16 mouse cellular contexts compared by ENCODE assay signal in the genomic region with DNA sequence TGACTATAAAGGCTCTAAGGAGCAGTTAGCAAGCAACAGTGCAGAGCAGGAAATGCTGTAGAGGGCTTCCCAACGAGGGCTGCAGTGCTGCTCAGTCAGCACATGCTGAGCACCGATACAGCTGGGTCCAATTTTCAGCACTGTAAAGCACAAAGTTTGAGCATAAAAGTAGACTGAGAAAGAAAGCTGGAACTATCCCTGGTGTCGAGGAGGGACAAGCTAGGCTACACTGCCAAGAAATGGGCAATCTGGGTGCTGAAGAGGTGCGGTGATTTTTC. TPM values are rescaled to one million over a fixed set of nuclear protein-coding genes. Genes with fewer than 3 reads are reported as not detected.
A peak's percentile ranks its signal among the peaks of the same experiment; 100 is the strongest.
DNase-seq lines count a peak whose midpoint lies in the region; ATAC-seq lines count a peak whose summit lies in the region.
"Had no signal": no experiment of that assay in that cellular context is flagged by ENCODE, and none has a peak within 500 bp of the region (broad histone marks: within the 10 kb centered on the region; RNA-seq: fewer than 3 reads in every experiment).

No protein-coding gene starts in this region.

- ATAC-seq in frontal cortex, adult (ENCODE audit: low TSS enrichment) = peak; percentile 89
- ATAC-seq in kidney, embryonic 16.5 days (ENCODE audit: low FRiP score, low TSS enrichment) = no peak
- ATAC-seq in limb, embryonic 13.5 days (ENCODE audit: low FRiP score, low read depth) = peak; percentile 80; the same call in 1 of the 2 replicates
- ATAC-seq in midbrain, embryonic 11.5 days (ENCODE audit: low FRiP score) = no peak
- ATAC-seq: intestine, embryonic 15.5 days; Patski had no signal

- no peak for DNase-seq in frontal cortex, postnatal 36 days (ENCODE audit: low spot score in 2 of 2)
- DNase-seq in kidney, postnatal 10 days = peak; percentile 29
- peak; percentile 37 for DNase-seq in brain, adult 2 months (ENCODE audit: low read depth, low spot score)
- DNase-seq in midbrain, embryonic 11.5 days (ENCODE audit: low spot score, missing footprints) = no peak
- no peak for DNase-seq in yolk sac, embryonic 10.5 days (ENCODE audit: low spot score)
- DNase-seq: cerebellum, adult 18-20 months; right cerebral cortex, postnatal 25 days; thymus, adult 18-20 months had no signal

- no peak overlapping the region for H3K9ac ChIP-seq in kidney, embryonic 16.5 days (replicated peaks; ENCODE audit: low read length)
- no peak overlapping the region for H3K9ac ChIP-seq in limb, embryonic 13.5 days
- no peak overlapping the region for H3K9ac ChIP-seq in midbrain, embryonic 11.5 days (ENCODE audit: low read length)
- H3K9ac ChIP-seq: intestine, embryonic 15.5 days had no signal

- no peaks in the 10 kb centered on the region for H3K36me3 ChIP-seq in kidney, embryonic 16.5 days (ENCODE audit: insufficient read depth, low read length)
- no peaks in the 10 kb centered on the region for H3K36me3 ChIP-seq in limb, embryonic 13.5 days
- H3K36me3 ChIP-seq in midbrain, embryonic 11.5 days (ENCODE audit: control insufficient read depth, insufficient read depth, low read length) = no peaks in the 10 kb centered on the region
- H3K36me3 ChIP-seq: intestine, embryonic 15.5 days; midbrain, embryonic 10.5 days had no signal

- H3K27me3 ChIP-seq in kidney, embryonic 16.5 days (ENCODE audit: insufficient read depth, low read length) = no peaks in the 10 kb centered on the region
- no peaks in the 10 kb centered on the region for H3K27me3 ChIP-seq in limb, embryonic 13.5 days
- no peaks in the 10 kb centered on the region for H3K27me3 ChIP-seq in midbrain, embryonic 11.5 days (ENCODE audit: control insufficient read depth, insufficient read depth, low read length)
- H3K27me3 ChIP-seq: intestine, embryonic 15.5 days; Patski had no signal

- no peak overlapping the region for H3K27ac ChIP-seq in kidney, embryonic 16.5 days (ENCODE audit: low read length)
- peak overlapping the region; percentile 63; the same call in 1 of the 2 replicates for H3K27ac ChIP-seq in limb, embryonic 13.5 days
- H3K27ac ChIP-seq in midbrain, embryonic 11.5 days (ENCODE audit: low read depth, low read length) = no peak overlapping the region
- H3K27ac ChIP-seq: intestine, embryonic 15.5 days; kidney, postnatal 0 days; midbrain, embryonic 10.5 days had no signal

- 67% methylated on average over 4 of the region's 4 CpGs for whole genome bisulfite sequencing in kidney, embryonic 16.5 days
- 30% methylated on average over 4 of the region's 4 CpGs for WGBS in limb, embryonic 13.5 days
- WGBS in midbrain, embryonic 11.5 days = 85% methylated on average over 4 of the region's 4 CpGs

- no peak overlapping the region for H3K4me2 ChIP-seq in kidney, embryonic 16.5 days (replicated peaks; ENCODE audit: low read depth, low read length)
- peak overlapping the region; percentile 12; the same call in 1 of the 2 replicates for H3K4me2 ChIP-seq in limb, embryonic 13.5 days (replicated peaks)
- no peak overlapping the region for H3K4me2 ChIP-seq in midbrain, embryonic 11.5 days
- H3K4me2 ChIP-seq: intestine, embryonic 15.5 days; liver, embryonic 11.5 days had no signal

- peaks cover 11% of the 10 kb centered on the region; the same call in 1 of the 2 replicates for H3K4me1 ChIP-seq in kidney, embryonic 16.5 days (ENCODE audit: insufficient read depth, low read length)
- peaks cover 41% of the 10 kb centered on the region for H3K4me1 ChIP-seq in limb, embryonic 13.5 days
- no peaks in the 10 kb centered on the region for H3K4me1 ChIP-seq in midbrain, embryonic 11.5 days (ENCODE audit: control insufficient read depth, insufficient read depth, low read length)
- H3K4me1 ChIP-seq: midbrain, embryonic 10.5 days had no signal

- H3K9me3 ChIP-seq in kidney, embryonic 16.5 days (ENCODE audit: low read length) = no peaks in the 10 kb centered on the region
- H3K9me3 ChIP-seq in limb, embryonic 13.5 days = no peaks in the 10 kb centered on the region
- no peaks in the 10 kb centered on the region for H3K9me3 ChIP-seq in midbrain, embryonic 11.5 days (ENCODE audit: control insufficient read depth, low read length)
- H3K9me3 ChIP-seq: intestine, embryonic 15.5 days; midbrain, embryonic 10.5 days had no signal

- H3K4me3 ChIP-seq in kidney, embryonic 16.5 days (ENCODE audit: low read length) = no peak overlapping the region
- H3K4me3 ChIP-seq in limb, embryonic 13.5 days = no peak overlapping the region
- no peak overlapping the region for H3K4me3 ChIP-seq in midbrain, embryonic 11.5 days (ENCODE audit: low read depth, low read length)
- H3K4me3 ChIP-seq: intestine, embryonic 15.5 days; midbrain, embryonic 10.5 days had no signal

RNA-seq across cellular contexts. Expression of gene Lhfp, which starts 24.7 kb away (rescaled TPM):
- polyA plus RNA-seq in kidney, embryonic 16.5 days (2015; fragmentation: Nextera tagmentation; extraction: Ambion mirVana) = 130 and 139 TPM in 2 replicates
- polyA plus RNA-seq in limb, embryonic 13.5 days (2015; fragmentation: Nextera tagmentation; extraction: Ambion mirVana) = 94.2 and 98.0 TPM in 2 replicates
- 44.6 and 49.8 TPM in 2 replicates for polyA plus RNA-seq in midbrain, embryonic 11.5 days (2014; fragmentation: Nextera tagmentation; extraction: Ambion mirVana)

RNA-seq across cellular contexts. Expression of gene Cog6, which starts 49.0 kb away (rescaled TPM):
- polyA plus RNA-seq in kidney, embryonic 16.5 days (2015; fragmentation: Nextera tagmentation; extraction: Ambion mirVana) = 52.4 and 53.3 TPM in 2 replicates
- polyA plus RNA-seq in limb, embryonic 13.5 days (2015; fragmentation: Nextera tagmentation; extraction: Ambion mirVana) = 47.0 and 52.7 TPM in 2 replicates
- 50.7 and 58.1 TPM in 2 replicates for polyA plus RNA-seq in midbrain, embryonic 11.5 days (2014; fragmentation: Nextera tagmentation; extraction: Ambion mirVana)

Comparison
In these comparisons a context has a peak if more than half of its experiments do, and no peak if none do; other contexts are left out.
1. ATAC-seq: peak in frontal cortex, adult (single experiment) and limb, embryonic 13.5 days (single experiment); none in kidney, embryonic 16.5 days (single experiment) and midbrain, embryonic 11.5 days (single experiment).
2. DNase-seq: peak in kidney, postnatal 10 days (single experiment) and brain, adult 2 months (single experiment); none in frontal cortex, postnatal 36 days (0 of 2), midbrain, embryonic 11.5 days (single experiment) and yolk sac, embryonic 10.5 days (single experiment).